Mouse (Mus musculus): ENCODE data around the gene Hhip. TPM values are rescaled to one million over a fixed set of nuclear protein-coding genes. Genes with fewer than 3 reads are reported as not detected.

The Hhip gene
- polyA plus RNA-seq, 1 experiment from 2014 or later, result 3.1 TPM

DNA sequence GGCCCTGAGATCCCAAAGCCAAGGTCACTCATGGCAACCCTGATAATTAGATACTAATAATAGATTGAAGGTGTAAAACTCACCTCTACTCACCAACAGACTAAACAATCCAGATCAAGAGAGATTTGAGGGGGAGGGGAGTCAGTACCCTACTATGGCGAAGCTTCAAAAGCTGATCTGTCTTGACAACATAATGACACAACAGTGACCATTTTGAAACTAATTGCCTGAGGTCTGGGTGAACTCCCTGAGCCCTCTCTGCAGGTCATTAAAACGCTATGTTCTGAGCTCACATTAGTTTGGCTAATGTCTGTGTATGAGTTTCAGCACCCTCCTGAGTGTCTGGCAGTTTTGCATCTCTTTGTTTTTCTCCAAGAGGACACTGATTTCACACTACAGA is 72.9 kb downstream of the Hhip start:
- Histone ChIP-seq H3K27ac (replicated peaks) (no peak overlapping the region), H3K9me3 (no peaks in the 10 kb centered on the region), H3K36me3 (no peaks in the 10 kb centered on the region), H3K4me3 (no peak overlapping the region), H3K4me2 (no peak overlapping the region), H3K4me1 (replicated peaks) (no peaks in the 10 kb centered on the region), H3K27me3 (no peaks in the 10 kb centered on the region), H3K9ac (no peak overlapping the region)
- no peak for ATAC-seq (ENCODE audit: low FRiP score, low read depth)
- 56% methylated on average over 2 of the region's 2 CpGs for WGBS

- no peak for ATAC-seq (ENCODE audit: low FRiP score, low read depth)
- Histone ChIP-seq H3K27ac (replicated peaks) (no peak overlapping the region), H3K9ac (no peak overlapping the region), H3K36me3 (no peaks in the 10 kb centered on the region), H3K4me1 (replicated peaks) (no peaks in the 10 kb centered on the region), H3K4me3 (no peak overlapping the region), H3K4me2 (no peak overlapping the region), H3K27me3 (no peaks in the 10 kb centered on the region), H3K9me3 (no peaks in the 10 kb centered on the region)
- 65% methylated on average over 4 of the region's 4 CpGs for WGBS
Measured at GRCm38 (mm10) chr8:79982144-79982543, 75.7 kb downstream of the Hhip start.

- H3K27ac ChIP-seq (replicated peaks), result no peak overlapping the region
- H3K4me1 ChIP-seq (replicated peaks), result no peaks in the 10 kb centered on the region
- no peak overlapping the region for H3K4me2 ChIP-seq
- H3K36me3 ChIP-seq, result no peaks in the 10 kb centered on the region
- H3K9ac ChIP-seq, result no peak overlapping the region
- WGBS, result 49% methylated on average over 6 of the region's 6 CpGs
- H3K27me3 ChIP-seq, result no peaks in the 10 kb centered on the region
- H3K9me3 ChIP-seq, result no peaks in the 10 kb centered on the region
- no peak overlapping the region for H3K4me3 ChIP-seq
- no peak for ATAC-seq (ENCODE audit: low FRiP score, low read depth)
Measured at GRCm38 (mm10) chr8:79966159-79966558, 91.6 kb downstream of the Hhip start.

GRCm38 (mm10) chr8:79952857-79953256 is 104.9 kb downstream of the Hhip start:
- Histone ChIP-seq H3K9me3 (no peaks in the 10 kb centered on the region), H3K27me3 (no peaks in the 10 kb centered on the region), H3K4me1 (replicated peaks) (no peaks in the 10 kb centered on the region), H3K4me2 (no peak overlapping the region), H3K9ac (no peak overlapping the region), H3K27ac (replicated peaks) (no peak overlapping the region), H3K36me3 (no peaks in the 10 kb centered on the region), H3K4me3 (no peak overlapping the region)
- 24% methylated on average over 3 of the region's 3 CpGs for WGBS
- ATAC-seq (ENCODE audit: low FRiP score, low read depth), result no peak

- ATAC-seq (ENCODE audit: low FRiP score, low read depth), result no peak
- Histone ChIP-seq H3K4me1 (replicated peaks) (no peaks in the 10 kb centered on the region), H3K27me3 (no peaks in the 10 kb centered on the region), H3K27ac (replicated peaks) (no peak overlapping the region), H3K36me3 (no peaks in the 10 kb centered on the region), H3K9ac (no peak overlapping the region), H3K4me3 (no peak overlapping the region), H3K9me3 (no peaks in the 10 kb centered on the region), H3K4me2 (no peak overlapping the region)
- 88% methylated on average over 3 of the region's 3 CpGs for WGBS
Measured at GRCm38 (mm10) chr8:79950376-79950775, 107.4 kb downstream of the Hhip start.

DNA sequence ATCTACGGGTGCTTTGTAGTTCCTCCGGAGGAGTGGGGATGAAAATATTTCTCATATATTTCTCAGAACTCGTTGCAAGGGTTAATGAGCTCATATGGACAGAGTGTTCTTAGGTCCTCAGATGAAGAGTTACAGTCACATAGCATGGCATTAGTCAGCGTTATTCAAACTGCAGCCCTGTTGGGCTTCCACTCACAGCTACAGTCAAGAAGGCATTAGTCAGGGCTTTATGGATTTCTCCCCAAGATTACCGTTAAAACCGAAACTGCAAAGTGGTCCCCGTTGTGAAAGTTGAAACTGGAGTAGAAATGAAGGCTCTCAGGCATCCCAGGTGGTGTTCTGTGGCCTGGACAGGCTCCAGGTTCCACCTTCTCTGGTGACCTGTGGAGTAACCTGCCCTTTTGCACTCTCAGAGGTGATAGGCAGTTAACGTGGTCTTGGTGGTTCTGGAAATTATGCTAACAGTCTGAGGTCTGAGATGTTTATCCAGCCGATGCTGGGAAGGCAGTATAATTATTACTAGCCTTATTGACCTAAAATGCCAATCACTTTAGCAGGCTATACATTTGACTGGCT is 112.2 kb downstream of the Hhip start:
- ATAC-seq (ENCODE audit: low FRiP score, low read depth), result no peak
- Histone ChIP-seq H3K27ac (replicated peaks) (no peak overlapping the region), H3K4me3 (no peak overlapping the region)

DNA sequence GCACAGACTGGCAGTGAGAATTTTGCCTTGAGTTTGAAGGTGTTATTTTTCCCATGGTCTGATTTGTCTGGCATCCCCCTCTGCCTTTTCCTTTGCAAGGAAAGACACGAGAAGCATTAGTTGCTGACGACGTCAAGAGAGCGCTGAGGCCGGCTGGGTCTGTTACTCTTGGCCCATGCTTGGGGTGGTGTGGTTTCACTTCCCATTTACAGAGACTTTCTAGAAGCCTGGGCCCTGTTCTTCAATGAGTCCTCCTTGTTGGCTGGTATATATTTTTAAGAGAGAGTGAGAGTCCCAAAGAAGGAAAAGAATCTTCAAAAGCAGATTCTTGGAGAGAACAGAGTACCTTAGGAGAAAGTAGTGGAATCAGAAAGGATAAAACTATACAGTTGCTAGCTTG is 116.7 kb downstream of the Hhip start:
- ATAC-seq (ENCODE audit: low FRiP score, low read depth), result no peak
- no peak overlapping the region for H3K27ac ChIP-seq (replicated peaks)
- 95% methylated on average over 5 of the region's 5 CpGs for WGBS

More for the DNA sequence above, 112.2 kb downstream of the Hhip start:
- H3K9ac ChIP-seq, result no peak overlapping the region
- no peaks in the 10 kb centered on the region for H3K36me3 ChIP-seq
- no peaks in the 10 kb centered on the region for H3K4me1 ChIP-seq (replicated peaks)
- no peaks in the 10 kb centered on the region for H3K9me3 ChIP-seq
- 84% methylated on average over 9 of the region's 9 CpGs for WGBS
- H3K27me3 ChIP-seq, result no peaks in the 10 kb centered on the region
- H3K4me2 ChIP-seq, result no peak overlapping the region

GRCm38 (mm10) chr8:79936856-79937445 is 120.9 kb downstream of the Hhip start:
- no peak overlapping the region for H3K4me2 ChIP-seq
- WGBS, result 65% methylated on average over 9 of the region's 9 CpGs
- H3K4me3 ChIP-seq, result no peak overlapping the region
- H3K36me3 ChIP-seq, result no peaks in the 10 kb centered on the region
- H3K27ac ChIP-seq (replicated peaks), result no peak overlapping the region
- no peak for ATAC-seq (ENCODE audit: low FRiP score, low read depth)
- no peak overlapping the region for H3K9ac ChIP-seq
- no peaks in the 10 kb centered on the region for H3K9me3 ChIP-seq
- H3K4me1 ChIP-seq (replicated peaks), result no peaks in the 10 kb centered on the region
- no peaks in the 10 kb centered on the region for H3K27me3 ChIP-seq

More for the DNA sequence above, 116.7 kb downstream of the Hhip start:
- H3K9ac ChIP-seq, result no peak overlapping the region
- no peaks in the 10 kb centered on the region for H3K4me1 ChIP-seq (replicated peaks)
- no peaks in the 10 kb centered on the region for H3K27me3 ChIP-seq
- no peaks in the 10 kb centered on the region for H3K36me3 ChIP-seq
- H3K4me3 ChIP-seq, result no peak overlapping the region
- no peak overlapping the region for H3K4me2 ChIP-seq
- H3K9me3 ChIP-seq, result no peaks in the 10 kb centered on the region

DNA sequence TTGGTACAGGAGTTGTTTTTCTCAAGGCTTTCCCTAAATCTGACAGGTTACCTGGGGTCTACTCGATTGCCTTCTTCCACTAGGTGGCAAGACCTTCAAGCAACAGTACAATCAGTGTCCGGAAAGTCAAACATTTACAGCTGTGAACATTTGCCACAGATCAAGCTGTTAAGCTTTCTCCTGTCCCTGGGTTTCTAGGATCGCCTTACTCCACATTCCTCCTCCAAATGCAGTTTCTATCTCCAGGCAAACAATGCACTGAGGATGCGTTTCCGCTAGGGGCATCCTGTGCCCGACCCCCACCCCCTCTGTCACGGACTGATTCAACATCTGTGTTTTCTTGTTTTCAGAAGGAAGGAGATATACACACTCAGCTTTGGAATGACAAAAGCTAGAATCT is 122.0 kb downstream of the Hhip start:
- no peak overlapping the region for H3K4me3 ChIP-seq
- no peak overlapping the region for H3K27ac ChIP-seq (replicated peaks)
- ATAC-seq (ENCODE audit: low FRiP score, low read depth), result no peak
- H3K4me2 ChIP-seq, result no peak overlapping the region
- H3K27me3 ChIP-seq, result no peaks in the 10 kb centered on the region
- H3K9me3 ChIP-seq, result no peaks in the 10 kb centered on the region
- H3K36me3 ChIP-seq, result no peaks in the 10 kb centered on the region
- no peaks in the 10 kb centered on the region for H3K4me1 ChIP-seq (replicated peaks)
- WGBS, result 65% methylated on average over 7 of the region's 7 CpGs
- H3K9ac ChIP-seq, result no peak overlapping the region

- no peak overlapping the region for H3K4me2 ChIP-seq
- no peaks in the 10 kb centered on the region for H3K27me3 ChIP-seq
- H3K4me3 ChIP-seq, result no peak overlapping the region
- ATAC-seq (ENCODE audit: low FRiP score, low read depth), result no peak
- no peak overlapping the region for H3K27ac ChIP-seq (replicated peaks)
- 66% methylated on average over 4 of the region's 4 CpGs for WGBS
- no peaks in the 10 kb centered on the region for H3K9me3 ChIP-seq
- H3K9ac ChIP-seq, result no peak overlapping the region
- no peaks in the 10 kb centered on the region for H3K36me3 ChIP-seq
- H3K4me1 ChIP-seq (replicated peaks), result no peaks in the 10 kb centered on the region
Measured at GRCm38 (mm10) chr8:79929202-79929601, 128.6 kb downstream of the Hhip start.

DNA sequence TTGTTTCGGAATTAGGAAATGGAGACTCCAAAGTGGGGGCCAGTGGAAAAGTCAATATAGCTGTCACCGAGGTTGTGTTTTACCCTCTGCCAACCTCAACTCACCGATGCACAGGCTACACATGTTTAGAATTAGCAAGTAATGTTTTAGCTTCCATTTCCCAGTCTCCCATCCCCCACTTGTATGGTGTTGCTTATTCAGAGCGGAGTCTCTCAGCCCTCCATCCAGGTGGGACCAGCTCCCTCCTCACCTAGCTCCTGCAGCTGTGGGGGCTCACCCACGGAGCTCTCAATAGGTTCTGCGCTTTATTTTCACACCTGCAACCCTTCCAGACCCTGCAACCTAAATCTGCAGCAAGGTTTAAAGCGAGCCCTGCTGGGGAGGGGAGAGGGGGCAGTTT is 140.6 kb downstream of the Hhip start:
- 78% methylated on average over 7 of the region's 7 CpGs for WGBS
- Histone ChIP-seq H3K9me3 (no peaks in the 10 kb centered on the region), H3K4me2 (no peak overlapping the region), H3K27me3 (no peaks in the 10 kb centered on the region), H3K27ac (replicated peaks) (no peak overlapping the region), H3K4me1 (replicated peaks) (no peaks in the 10 kb centered on the region), H3K36me3 (no peaks in the 10 kb centered on the region), H3K9ac (no peak overlapping the region), H3K4me3 (no peak overlapping the region)
- no peak for ATAC-seq (ENCODE audit: low FRiP score, low read depth)
